Mouse (Mus musculus) liver, embryonic 13.5 days (tissue): ENCODE results near the gene Adk. TPM values are rescaled to one million over a fixed set of nuclear protein-coding genes. Genes with fewer than 3 reads are reported as not detected.

Source experiments
- ATAC-seq: fragments of 200-750 bp; cut with Nextera tagmentation; 2 replicates; pipeline ENCODE4 v1.8.0; 2017; ENCODE audit warnings: low read depth, mild to moderate bottlenecking, moderate number of reproducible peaks, moderate library complexity
- DNase-seq: peaks from one replicate; pipeline ENCODE4 v3.0.0; 2022
- H3K27ac ChIP-seq: fragments of 300-500 bp; sonication (generic); 2 replicates; pipeline ENCODE4 v1.5.1; 2015; ENCODE audit warnings: moderate library complexity, mild to moderate bottlenecking, inconsistent platforms
- H3K27me3 ChIP-seq: fragments of 300-500 bp; sonication (generic); 2 replicates; pipeline ENCODE4 v1.6.1; 2015; ENCODE audit warnings: mild to moderate bottlenecking, inconsistent platforms
- H3K36me3 ChIP-seq: fragments of 300-500 bp; sonication (generic); 2 replicates; pipeline ENCODE4 v1.6.1; 2015; ENCODE audit warnings: mild to moderate bottlenecking, inconsistent platforms
- H3K4me1 ChIP-seq: fragments of 300-500 bp; sonication (generic); replicated peaks from 2 replicates; pipeline ENCODE4 v1.6.1; 2015; ENCODE audit warnings: inconsistent platforms
- H3K4me2 ChIP-seq: fragments of 300-500 bp; sonication (generic); 2 replicates; pipeline ENCODE4 v1.6.1; 2015; ENCODE audit warnings: inconsistent platforms, mild to moderate bottlenecking, moderate library complexity
- H3K4me3 ChIP-seq: fragments of 300-500 bp; sonication (generic); replicated peaks from 2 replicates; pipeline ENCODE4 v1.5.1; 2015; ENCODE audit warnings: mild to moderate bottlenecking, inconsistent platforms
- H3K9ac ChIP-seq: fragments of 300-500 bp; sonication (generic); 2 replicates; pipeline ENCODE4 v1.6.1; 2015; ENCODE audit warnings: mild to moderate bottlenecking, inconsistent platforms
- H3K9me3 ChIP-seq: fragments of 300-500 bp; sonication (generic); replicated peaks from 2 replicates; pipeline ENCODE4 v1.6.1; 2016; ENCODE audit warnings: inconsistent platforms
- WGBS: fragments of 180-500 bp; shearing (Covaris S2); methylation state at CpG from one replicate; pipeline ENCODE4 v1.1.7; 2015; ENCODE audit not compliant: insufficient replicate concordance; 5-methylcytosine and 5-hydroxymethylcytosine counted together
- polyA plus RNA-seq: library from polyadenylated mRNA; unstranded; fragments of >200 nt; fragmentation: Nextera tagmentation; extraction: Ambion mirVana; gene quantifications from 2 replicates; pipeline ENCODE4 v1.2.1, GENCODE M21; 2015

Adk gene
- polyA plus RNA-seq, 1 experiment from 2014 or later, result 181 TPM

DNA sequence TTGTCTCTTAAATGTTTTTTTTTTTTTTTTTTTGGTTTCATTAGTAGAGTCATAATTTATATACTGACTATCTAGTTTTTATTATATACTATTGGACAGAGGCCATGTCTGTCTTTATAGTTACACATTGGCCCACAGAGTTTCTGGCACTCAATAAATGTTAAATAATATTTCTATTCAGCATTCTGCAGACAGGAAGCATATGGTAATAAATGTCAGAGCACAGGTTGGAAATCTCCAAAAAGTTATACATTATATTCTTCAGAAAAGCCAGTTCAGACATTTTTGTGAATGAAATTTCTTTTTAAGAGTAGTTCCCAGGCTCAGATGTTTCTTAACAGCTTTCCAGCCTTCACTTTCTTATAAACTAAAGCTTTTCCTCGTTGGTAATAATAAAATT lies 303.9 kb downstream of the Adk start:
- no peak overlapping the region for H3K4me3 ChIP-seq
- no peaks in the 10 kb centered on the region for H3K4me1 ChIP-seq
- WGBS, result 70% methylated on average over 1 of the region's 1 CpGs
- no peak overlapping the region for H3K4me2 ChIP-seq
- H3K9me3 ChIP-seq, result no peaks in the 10 kb centered on the region
- no peak overlapping the region for H3K9ac ChIP-seq
- peaks cover 8% of the 10 kb centered on the region; the same call in 1 of the 2 replicates for H3K36me3 ChIP-seq
- no peak for ATAC-seq
- DNase-seq, result no peak
- H3K27ac ChIP-seq, result no peak overlapping the region
- H3K27me3 ChIP-seq, result no peaks in the 10 kb centered on the region

GRCm38 (mm10) chr14:21359207-21359895 lies 307.0 kb downstream of the Adk start:
- ATAC-seq, result no peak
- no peak for DNase-seq
- 79% methylated on average over 10 of the region's 10 CpGs for WGBS

DNA sequence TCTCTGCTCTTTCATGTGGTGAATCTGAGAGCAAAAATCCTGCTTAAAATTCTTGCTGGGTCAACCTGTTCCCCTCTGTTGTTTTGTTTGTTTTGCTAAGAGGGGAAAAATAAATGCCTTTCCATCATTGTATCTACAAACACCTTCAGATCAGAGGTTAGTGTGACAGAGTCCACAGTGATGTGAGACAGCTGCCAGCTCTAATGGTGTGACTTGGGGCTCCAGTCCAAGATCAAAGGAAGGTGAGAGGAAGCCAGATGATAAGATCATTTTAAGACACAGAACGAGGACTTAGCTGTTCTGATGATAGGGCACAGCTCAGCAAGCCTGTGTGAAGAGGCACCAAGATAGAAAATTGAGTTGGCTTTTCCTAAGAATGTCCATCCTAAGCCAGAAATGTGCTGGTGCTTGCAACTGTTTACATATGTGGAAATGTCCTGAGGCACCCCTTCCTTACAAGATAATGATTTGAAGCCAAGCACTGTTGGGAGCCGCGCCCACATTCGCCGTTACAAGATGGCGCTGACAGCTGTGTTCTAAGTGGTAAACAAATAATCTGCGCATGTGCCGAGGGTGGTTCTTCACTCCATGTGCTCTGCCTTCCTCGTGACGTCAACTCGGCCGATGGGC lies 307.6 kb downstream of the Adk start:
- no peak overlapping the region for H3K27ac ChIP-seq
- no peaks in the 10 kb centered on the region for H3K4me1 ChIP-seq
- DNase-seq (no peak), ATAC-seq (no peak)
- H3K36me3 ChIP-seq, result peaks cover 8% of the 10 kb centered on the region; the same call in 1 of the 2 replicates
- no peaks in the 10 kb centered on the region for H3K27me3 ChIP-seq
- no peak overlapping the region for H3K9ac ChIP-seq
- H3K4me3 ChIP-seq, result no peak overlapping the region
- 92% methylated on average over 8 of the region's 12 CpGs for WGBS
- no peak overlapping the region for H3K4me2 ChIP-seq
- no peaks in the 10 kb centered on the region for H3K9me3 ChIP-seq

More at GRCm38 (mm10) chr14:21359207-21359895, 307.0 kb downstream of the Adk start:
- H3K4me1 ChIP-seq, result no peaks in the 10 kb centered on the region
- no peak overlapping the region for H3K4me3 ChIP-seq
- H3K9ac ChIP-seq, result no peak overlapping the region
- H3K27me3 ChIP-seq, result no peaks in the 10 kb centered on the region
- H3K27ac ChIP-seq, result no peak overlapping the region
- no peak overlapping the region for H3K4me2 ChIP-seq
- H3K36me3 ChIP-seq, result peaks cover 8% of the 10 kb centered on the region; the same call in 1 of the 2 replicates
- no peaks in the 10 kb centered on the region for H3K9me3 ChIP-seq

DNA sequence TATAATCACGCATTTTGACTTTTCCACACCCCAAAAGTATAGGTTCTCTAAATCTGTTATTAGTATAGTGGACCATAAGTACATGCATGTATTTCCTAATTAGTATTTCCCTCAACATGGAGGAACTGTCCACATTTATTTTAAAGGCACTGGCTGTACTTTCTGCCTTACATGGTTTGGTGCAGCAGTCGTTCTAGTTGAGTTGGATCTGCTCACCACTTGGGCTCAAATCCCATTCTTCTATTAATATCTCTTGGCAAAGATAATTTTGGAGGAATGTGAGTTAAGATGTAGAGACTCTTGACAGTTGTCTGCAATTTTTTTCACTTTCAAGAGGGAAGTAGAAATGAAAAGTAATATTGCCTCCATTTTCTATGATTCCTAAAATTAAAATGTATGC lies 314.7 kb downstream of the Adk start:
- no peak overlapping the region for H3K4me3 ChIP-seq
- no peaks in the 10 kb centered on the region for H3K4me1 ChIP-seq
- H3K9ac ChIP-seq, result no peak overlapping the region
- H3K27ac ChIP-seq, result no peak overlapping the region
- DNase-seq (no peak), ATAC-seq (no peak)
- peaks cover 9% of the 10 kb centered on the region for H3K36me3 ChIP-seq
- H3K27me3 ChIP-seq, result no peaks in the 10 kb centered on the region
- H3K9me3 ChIP-seq, result no peaks in the 10 kb centered on the region
- H3K4me2 ChIP-seq, result no peak overlapping the region
- 79% methylated on average over 2 of the region's 2 CpGs for WGBS

- ATAC-seq (no peak), DNase-seq (no peak)
- no peak overlapping the region for H3K9ac ChIP-seq
- peaks cover 9% of the 10 kb centered on the region for H3K36me3 ChIP-seq
- H3K27me3 ChIP-seq, result no peaks in the 10 kb centered on the region
- no peaks in the 10 kb centered on the region for H3K4me1 ChIP-seq
- no peak overlapping the region for H3K4me2 ChIP-seq
- H3K4me3 ChIP-seq, result no peak overlapping the region
- WGBS, result 73% methylated on average over 2 of the region's 2 CpGs
- H3K27ac ChIP-seq, result no peak overlapping the region
- H3K9me3 ChIP-seq, result no peaks in the 10 kb centered on the region
Measured at GRCm38 (mm10) chr14:21368622-21369021, 316.2 kb downstream of the Adk start.

- H3K9ac ChIP-seq, result no peak overlapping the region
- ATAC-seq (no peak), DNase-seq (no peak)
- H3K4me1 ChIP-seq, result no peaks in the 10 kb centered on the region
- no peaks in the 10 kb centered on the region for H3K9me3 ChIP-seq
- no peaks in the 10 kb centered on the region for H3K27me3 ChIP-seq
- no peak overlapping the region for H3K4me2 ChIP-seq
- peaks cover 9% of the 10 kb centered on the region for H3K36me3 ChIP-seq
- 68% methylated on average over 5 of the region's 5 CpGs for WGBS
- no peak overlapping the region for H3K27ac ChIP-seq
- no peak overlapping the region for H3K4me3 ChIP-seq
Measured at GRCm38 (mm10) chr14:21369127-21369526, 316.8 kb downstream of the Adk start.

GRCm38 (mm10) chr14:21371946-21372345 lies 319.6 kb downstream of the Adk start:
- WGBS, result 62% methylated on average over 2 of the region's 2 CpGs
- no peaks in the 10 kb centered on the region for H3K9me3 ChIP-seq

DNA sequence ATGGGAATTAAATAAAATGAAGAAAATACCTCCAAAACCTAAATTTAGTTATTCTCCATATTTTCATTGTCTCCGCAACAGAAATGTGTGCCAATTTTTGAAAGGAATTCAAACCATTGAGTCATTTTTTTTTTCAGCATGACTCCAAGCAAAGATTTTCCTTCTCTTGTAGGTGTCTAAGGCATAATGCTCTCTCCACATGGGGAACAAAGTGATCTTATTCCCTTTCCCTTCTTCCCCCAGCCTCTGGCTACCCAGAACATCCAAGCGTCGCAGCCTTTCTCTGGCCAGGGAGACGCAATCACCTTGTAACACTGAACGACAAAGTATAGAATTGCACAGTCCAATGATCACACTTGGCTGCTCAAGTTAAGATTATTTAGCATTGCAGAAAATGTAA lies 320.3 kb downstream of the Adk start:
- H3K9me3 ChIP-seq, result no peaks in the 10 kb centered on the region
- no peak overlapping the region for H3K4me3 ChIP-seq
- DNase-seq (no peak), ATAC-seq (no peak)
- no peaks in the 10 kb centered on the region for H3K4me1 ChIP-seq
- H3K27ac ChIP-seq, result no peak overlapping the region
- no peak overlapping the region for H3K4me2 ChIP-seq
- 91% methylated on average over 5 of the region's 5 CpGs for WGBS
- no peak overlapping the region for H3K9ac ChIP-seq
- 0 out of 2 replicates have a peak, but pooled peaks cover 5% of the 10 kb centered on the region for H3K36me3 ChIP-seq
- no peaks in the 10 kb centered on the region for H3K27me3 ChIP-seq

More at GRCm38 (mm10) chr14:21371946-21372345, 319.6 kb downstream of the Adk start:
- ATAC-seq (no peak), DNase-seq (no peak)
- H3K4me3 ChIP-seq, result no peak overlapping the region
- no peaks in the 10 kb centered on the region for H3K4me1 ChIP-seq
- no peak overlapping the region for H3K4me2 ChIP-seq
- no peak overlapping the region for H3K27ac ChIP-seq
- no peak overlapping the region for H3K9ac ChIP-seq
- 0 out of 2 replicates have a peak, but pooled peaks cover 5% of the 10 kb centered on the region for H3K36me3 ChIP-seq
- H3K27me3 ChIP-seq, result no peaks in the 10 kb centered on the region

GRCm38 (mm10) chr14:21383701-21384428 lies 331.5 kb downstream of the Adk start:
- Histone ChIP-seq H3K4me2 (no peak overlapping the region), H3K27ac (no peak overlapping the region), H3K36me3 (peaks cover 29% of the 10 kb centered on the region), H3K9ac (no peak overlapping the region), H3K27me3 (no peaks in the 10 kb centered on the region), H3K4me1 (no peaks in the 10 kb centered on the region), H3K4me3 (no peak overlapping the region), H3K9me3 (no peaks in the 10 kb centered on the region)
- DNase-seq (no peak), ATAC-seq (no peak)
- 82% methylated on average over 5 of the region's 5 CpGs for WGBS

DNA sequence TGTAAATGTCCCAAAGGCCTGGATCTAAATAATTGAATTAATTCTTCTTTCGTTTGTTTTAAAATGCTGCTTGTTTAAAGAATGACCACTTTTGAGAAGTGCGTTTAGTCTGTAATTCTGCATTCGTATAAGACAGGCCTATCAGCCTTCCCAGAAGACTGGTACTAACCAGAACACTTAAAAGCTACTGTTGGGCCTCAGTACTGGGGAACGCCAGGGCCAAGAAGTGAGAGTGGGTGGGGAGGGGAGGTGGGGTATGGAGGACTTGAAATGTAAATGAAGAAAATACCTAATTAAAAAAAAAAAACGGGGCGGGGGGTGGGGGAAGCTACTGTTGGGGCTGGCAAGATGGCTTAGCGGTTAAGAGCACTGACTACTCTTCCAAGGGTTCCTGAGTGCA lies 347.1 kb downstream of the Adk start:
- DNase-seq, result no peak
- no peak overlapping the region for H3K4me3 ChIP-seq
- H3K4me2 ChIP-seq, result no peak overlapping the region
- peaks cover 4% of the 10 kb centered on the region for H3K36me3 ChIP-seq
- no peaks in the 10 kb centered on the region for H3K9me3 ChIP-seq
- ATAC-seq, result no peak
- WGBS, result 87% methylated on average over 7 of the region's 7 CpGs
- H3K27me3 ChIP-seq, result no peaks in the 10 kb centered on the region
- no peaks in the 10 kb centered on the region for H3K4me1 ChIP-seq
- no peak overlapping the region for H3K27ac ChIP-seq
- H3K9ac ChIP-seq, result no peak overlapping the region

- no peak for DNase-seq
- peaks cover 4% of the 10 kb centered on the region for H3K36me3 ChIP-seq
- no peaks in the 10 kb centered on the region for H3K4me1 ChIP-seq
- ATAC-seq, result no peak
- no peaks in the 10 kb centered on the region for H3K27me3 ChIP-seq
- no peak overlapping the region for H3K27ac ChIP-seq
- no peaks in the 10 kb centered on the region for H3K9me3 ChIP-seq
- no peak overlapping the region for H3K4me3 ChIP-seq
- WGBS, result 78% methylated on average over 8 of the region's 8 CpGs
- no peak overlapping the region for H3K4me2 ChIP-seq
- no peak overlapping the region for H3K9ac ChIP-seq
Measured at GRCm38 (mm10) chr14:21402157-21402601, 349.8 kb downstream of the Adk start.
